In genomic region chr2:117987426-117988215, GRCm38 (mm10) we compare ENCODE assay signal across 22 mouse cellular contexts.
DNase-seq lines count a peak whose midpoint lies in the region; ATAC-seq and TF ChIP-seq lines count a peak whose summit lies in the region.
"Had no signal": no experiment of that assay in that cellular context is flagged by ENCODE, and none has a peak within 500 bp of the region (broad histone marks: within the 10 kb centered on the region; RNA-seq: fewer than 3 reads in every experiment).

No protein-coding gene starts in this region.

- TF ChIP-seq POLR2A in embryonic fibroblast, embryonic 13.5 days (IDR thresholded peaks at IDR 0.05; ENCODE audit: low read depth, low read length) = no peak

- H3K4me2 ChIP-seq in lung, embryonic 15.5 days = no peak overlapping the region
- H3K4me2 ChIP-seq in forebrain, embryonic 13.5 days = no peak overlapping the region
- H3K4me2 ChIP-seq: embryonic facial prominence, embryonic 12.5 days; heart, embryonic 11.5 days; intestine, embryonic 15.5 days; midbrain, embryonic 12.5 days had no signal

- H3K4me3 ChIP-seq in lung, embryonic 15.5 days = no peak overlapping the region
- no peak overlapping the region for H3K4me3 ChIP-seq in embryonic fibroblast, embryonic 13.5 days (ENCODE audit: insufficient read depth, low read length)
- no peak overlapping the region for H3K4me3 ChIP-seq in forebrain, embryonic 13.5 days
- H3K4me3 ChIP-seq: embryonic facial prominence, embryonic 12.5 days; hindbrain, embryonic 10.5 days; intestine, embryonic 15.5 days; midbrain, embryonic 12.5 days had no signal

- ATAC-seq in lung, embryonic 15.5 days (ENCODE audit: borderline replicate concordance, extremely low read depth, low FRiP score, low TSS enrichment) = peak; percentile 53
- ATAC-seq in forebrain, embryonic 13.5 days = no peak
- ATAC-seq: forebrain, embryonic 16.5 days; hindbrain, embryonic 16.5 days; intestine, embryonic 15.5 days had no signal

- H3K9me3 ChIP-seq in lung, embryonic 15.5 days = no peaks in the 10 kb centered on the region
- H3K9me3 ChIP-seq in forebrain, embryonic 13.5 days (replicated peaks) = no peaks in the 10 kb centered on the region
- H3K9me3 ChIP-seq: embryonic facial prominence, embryonic 12.5 days; hindbrain, embryonic 10.5 days; intestine, embryonic 15.5 days; midbrain, embryonic 12.5 days had no signal

- H3K9ac ChIP-seq in lung, embryonic 15.5 days = no peak overlapping the region
- H3K9ac ChIP-seq in forebrain, embryonic 13.5 days = no peak overlapping the region
- H3K9ac ChIP-seq: embryonic facial prominence, embryonic 12.5 days; intestine, embryonic 15.5 days; midbrain, embryonic 12.5 days had no signal

- WGBS in lung, embryonic 15.5 days = 37% methylated on average over 10 of the region's 10 CpGs
- 72% methylated on average over 10 of the region's 10 CpGs for WGBS in forebrain, embryonic 13.5 days

- no peaks in the 10 kb centered on the region for H3K27me3 ChIP-seq in lung, embryonic 15.5 days
- no peaks in the 10 kb centered on the region for H3K27me3 ChIP-seq in forebrain, embryonic 13.5 days
- H3K27me3 ChIP-seq: CH12.LX; embryonic facial prominence, embryonic 12.5 days; intestine, embryonic 15.5 days; midbrain, embryonic 12.5 days had no signal

- peak overlapping the region; percentile 58 for H3K27ac ChIP-seq in lung, embryonic 15.5 days
- peak overlapping the region; percentile 19; the same call in 1 of the 2 replicates for H3K27ac ChIP-seq in embryonic fibroblast, embryonic 13.5 days (ENCODE audit: insufficient read depth, low read length)
- H3K27ac ChIP-seq in forebrain, embryonic 13.5 days = no peak overlapping the region
- H3K27ac ChIP-seq: embryonic facial prominence, embryonic 12.5 days; hindbrain, embryonic 10.5 days; intestine, embryonic 15.5 days; midbrain, embryonic 12.5 days had no signal

- H3K4me1 ChIP-seq in lung, embryonic 15.5 days = peaks cover 22% of the 10 kb centered on the region
- H3K4me1 ChIP-seq in embryonic fibroblast, embryonic 13.5 days (ENCODE audit: control insufficient read depth, insufficient read depth, low read length) = no peaks in the 10 kb centered on the region
- H3K4me1 ChIP-seq in forebrain, embryonic 13.5 days = no peaks in the 10 kb centered on the region
- H3K4me1 ChIP-seq: intestine, embryonic 15.5 days had no signal

- H3K36me3 ChIP-seq in lung, embryonic 15.5 days = no peaks in the 10 kb centered on the region
- no peaks in the 10 kb centered on the region for H3K36me3 ChIP-seq in forebrain, embryonic 13.5 days (ENCODE audit: poor library complexity, severe bottlenecking)
- H3K36me3 ChIP-seq: embryonic facial prominence, embryonic 12.5 days; G1E; hindbrain, embryonic 10.5 days; intestine, embryonic 15.5 days; midbrain, embryonic 12.5 days had no signal

- DNase-seq in lung, adult 18-20 months = no peak
- DNase-seq in retina, postnatal 1 day = peak; percentile 24
- no peak for DNase-seq in retina, embryonic 14.5 days (ENCODE audit: low spot score)
- no peak for DNase-seq in cerebellum, postnatal 10 days
- DNase-seq: adrenal gland, postnatal 25 days; cerebellum, adult 9-10 months; gastrocnemius, postnatal 10 days; heart, postnatal 10 days; kidney, adult 8-10 months; kidney, postnatal 10 days had no signal

- no peak for TF ChIP-seq CTCF in embryonic fibroblast, embryonic 13.5 days (IDR thresholded peaks at IDR 0.05; ENCODE audit: borderline replicate concordance, insufficient read depth, low read length)
